Comparison of ENCODE assay signal across 12 mouse cellular contexts in genomic region chr14:119820562-119820961, GRCm38 (mm10).
DNase-seq lines count a peak whose midpoint lies in the region; ATAC-seq and TF ChIP-seq lines count a peak whose summit lies in the region.
"Had no signal": no experiment of that assay in that cellular context is flagged by ENCODE, and none has a peak within 500 bp of the region (broad histone marks: within the 10 kb centered on the region; RNA-seq: fewer than 3 reads in every experiment).

No protein-coding gene starts in this region.

- WGBS in kidney, embryonic 16.5 days: 52% methylated on average over 6 of the region's 6 CpGs
- WGBS in intestine, embryonic 15.5 days: 48% methylated on average over 6 of the region's 6 CpGs

- H3K4me3 ChIP-seq in kidney, embryonic 16.5 days (ENCODE audit: low read length): no peak overlapping the region
- no peak overlapping the region for H3K4me3 ChIP-seq in intestine, embryonic 15.5 days (replicated peaks)
- no peak overlapping the region for H3K4me3 ChIP-seq in gastrocnemius, adult 2 months
- H3K4me3 ChIP-seq: forebrain, embryonic 10.5 days; heart, embryonic 13.5 days had no signal

- no peaks in the 10 kb centered on the region for H3K9me3 ChIP-seq in kidney, embryonic 16.5 days (ENCODE audit: low read length)
- H3K9me3 ChIP-seq in intestine, embryonic 15.5 days: no peaks in the 10 kb centered on the region
- H3K9me3 ChIP-seq: forebrain, embryonic 10.5 days; heart, embryonic 13.5 days had no signal

- CTCF ChIA-PET in Patski (lab: Charles Lee): no interaction called here

- no peaks in the 10 kb centered on the region for H3K36me3 ChIP-seq in kidney, embryonic 16.5 days (ENCODE audit: insufficient read depth, low read length)
- no peaks in the 10 kb centered on the region for H3K36me3 ChIP-seq in intestine, embryonic 15.5 days
- H3K36me3 ChIP-seq: forebrain, embryonic 10.5 days; heart, embryonic 13.5 days had no signal

- intact Hi-C loops in gastrocnemius, adult 2 months (cut with DNase I): no loop called here

- TF ChIP-seq CTCF in Patski (IDR thresholded peaks at IDR 0.05): peak; percentile 33
- no peak for TF ChIP-seq CTCF in gastrocnemius, adult 2 months (IDR thresholded peaks at IDR 0.05)

- no peaks in the 10 kb centered on the region for H3K27me3 ChIP-seq in kidney, embryonic 16.5 days (ENCODE audit: insufficient read depth, low read length)
- H3K27me3 ChIP-seq in Patski: peaks cover 17% of the 10 kb centered on the region
- no peaks in the 10 kb centered on the region for H3K27me3 ChIP-seq in intestine, embryonic 15.5 days (replicated peaks)
- H3K27me3 ChIP-seq: heart, embryonic 13.5 days had no signal

- in situ Hi-C loops in Patski (cut with MboI; ENCODE audit: low pct_unique_long_range_greater_than_20kb): no loop called here

- no peaks in the 10 kb centered on the region for H3K4me1 ChIP-seq in kidney, embryonic 16.5 days (ENCODE audit: insufficient read depth, low read length)
- no peaks in the 10 kb centered on the region for H3K4me1 ChIP-seq in intestine, embryonic 15.5 days (replicated peaks)
- H3K4me1 ChIP-seq: heart, embryonic 13.5 days had no signal

- no peak overlapping the region for H3K4me2 ChIP-seq in kidney, embryonic 16.5 days (replicated peaks; ENCODE audit: low read depth, low read length)
- no peak overlapping the region for H3K4me2 ChIP-seq in intestine, embryonic 15.5 days (replicated peaks)
- H3K4me2 ChIP-seq: heart, embryonic 13.5 days had no signal

- H3K27ac ChIP-seq in kidney, embryonic 16.5 days (ENCODE audit: low read length): no peak overlapping the region
- H3K27ac ChIP-seq in intestine, embryonic 15.5 days: no peak overlapping the region
- H3K27ac ChIP-seq in gastrocnemius, adult 2 months: no peak overlapping the region
- H3K27ac ChIP-seq: forebrain, embryonic 10.5 days; heart, embryonic 13.5 days had no signal

- POLR2A ChIA-PET in Patski (lab: Charles Lee): no interaction called here

- DNase-seq in kidney, adult 9 months: no peak
- DNase-seq in ES-CJ7 (ENCODE audit: low read depth, low spot score) (peak; percentile 20), Patski (ENCODE audit: low read depth, low spot score) (no peak)
- DNase-seq in gastrocnemius, adult 2 months: no peak
- no peak for DNase-seq in frontal cortex, postnatal 10 days (ENCODE audit: low spot score in 2 of 2)
- DNase-seq: kidney, adult 11 months; lung, postnatal 10 days; thymus, postnatal 14 days had no signal

- no peak overlapping the region for H3K9ac ChIP-seq in kidney, embryonic 16.5 days (replicated peaks; ENCODE audit: low read length)
- no peak overlapping the region for H3K9ac ChIP-seq in intestine, embryonic 15.5 days
- H3K9ac ChIP-seq: heart, embryonic 13.5 days had no signal

- peak; percentile 51; the same call in 1 of the 2 replicates for ATAC-seq in kidney, embryonic 16.5 days (ENCODE audit: low FRiP score, low TSS enrichment)
- ATAC-seq in Patski: no peak
- peak; percentile 72 for ATAC-seq in intestine, embryonic 15.5 days
